Mouse (Mus musculus): ENCODE data around the gene Gpx7. TPM values are rescaled to one million over a fixed set of nuclear protein-coding genes. Genes with fewer than 3 reads are reported as not detected.

Gpx7 gene
- total RNA-seq (2021): 1 to 10 TPM; 6.5 to 8.1 TPM
- long read RNA-seq, experiment 1, transcript Gpx7-201 (3 exons, 1,289 nt): major isoform, 7 of 8 reads
- long read RNA-seq, experiment 1, partial matches to known transcripts: 0 of 8 reads
- long read RNA-seq, experiment 1, other reads (novel, unspliced or antisense): 0 of 8 reads
- long read RNA-seq, experiment 2, partial matches to known transcripts: 2 of 6 reads
- long read RNA-seq, experiment 2, other reads (novel, unspliced or antisense): 0 of 6 reads

GRCm38 (mm10) chr4:108406861-108407401 lies at the start of gene Gpx7:
Gpx7 (minus strand) TSS chr4:108406961.
- DNase-seq: no peak

DNA sequence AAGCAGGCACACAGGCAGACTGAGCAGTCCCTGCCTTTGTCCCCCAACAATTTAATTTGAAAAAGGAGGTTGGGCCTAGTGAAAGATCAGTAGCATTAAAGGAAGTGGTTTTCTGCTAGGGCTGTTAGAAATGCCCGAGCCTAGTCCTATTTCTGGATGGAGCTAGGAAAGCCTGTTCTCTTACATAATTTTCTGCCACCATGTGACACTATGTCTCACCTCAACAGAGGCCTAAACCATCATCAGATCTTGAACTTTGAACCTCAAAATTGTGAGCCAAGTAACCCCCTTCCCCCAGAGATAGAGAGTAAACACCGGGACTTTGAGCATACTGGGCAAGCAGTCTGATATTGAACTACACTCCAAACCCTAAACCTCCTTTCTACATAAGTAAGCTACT lies 49.3 kb upstream of the Gpx7 start:
- no peak for DNase-seq

GRCm38 (mm10) chr4:108448091-108448490 lies 41.3 kb upstream of the Gpx7 start:
- DNase-seq: no peak

DNA sequence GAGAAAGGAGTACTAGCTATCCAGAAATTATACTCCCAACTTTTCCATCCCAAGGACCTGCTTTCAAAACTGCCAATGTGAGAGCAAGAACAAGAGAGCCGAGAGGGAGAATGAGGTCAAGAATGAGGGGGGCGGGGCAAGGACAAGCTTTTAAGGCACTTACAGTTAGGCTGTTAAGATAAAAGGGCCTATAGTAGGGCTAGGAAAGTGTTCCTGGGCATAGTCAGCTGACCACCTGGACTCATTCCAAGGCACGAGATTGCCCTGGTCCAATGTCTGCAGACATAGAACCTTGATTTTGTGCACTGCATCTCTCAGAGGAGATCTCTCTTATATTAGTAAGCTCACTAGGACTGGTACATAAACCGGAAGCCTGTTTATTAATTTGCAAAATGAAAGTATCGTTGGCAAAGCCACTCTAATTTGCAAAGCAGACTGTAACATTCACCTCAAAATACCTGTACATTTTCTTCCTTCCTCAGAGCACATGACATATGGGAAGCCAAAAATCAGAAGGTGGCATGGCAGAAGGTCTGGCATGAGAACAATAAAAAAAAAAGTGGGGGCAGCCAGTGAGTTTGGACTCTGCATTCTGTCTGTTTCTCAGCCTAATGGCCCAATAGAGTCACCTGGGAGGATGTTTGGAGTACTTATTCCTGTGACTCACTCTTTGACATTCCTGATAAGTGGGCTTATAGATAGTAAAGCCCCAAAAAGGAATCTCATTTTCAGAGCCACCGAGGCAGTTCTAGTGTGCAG lies 31.5 kb upstream of the Gpx7 start:
- DNase-seq: no peak

DNA sequence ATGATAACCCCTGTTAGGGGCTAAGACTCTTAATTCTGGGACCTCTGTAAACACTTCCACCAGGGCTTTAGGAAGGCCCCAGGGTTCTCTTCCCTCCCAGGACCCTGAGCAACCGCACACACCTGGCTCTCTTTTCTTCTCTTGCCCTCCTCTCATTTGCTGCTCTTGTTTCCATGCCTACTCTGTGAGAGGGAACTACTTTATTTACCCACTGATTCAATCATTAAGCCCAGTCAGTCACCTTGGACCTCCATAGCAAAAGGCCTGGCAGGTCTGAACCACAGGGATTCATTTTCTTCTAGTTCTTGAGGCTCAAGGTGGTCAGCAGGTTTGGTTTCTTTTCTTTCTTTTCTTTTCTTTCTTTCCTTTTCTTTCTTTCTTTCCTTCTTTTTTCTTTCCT lies 29.5 kb upstream of the Gpx7 start:
- no peak for DNase-seq

- DNase-seq: no peak
Measured at GRCm38 (mm10) chr4:108435646-108436045, 28.9 kb upstream of the Gpx7 start.

- no peak for DNase-seq
Measured at GRCm38 (mm10) chr4:108434781-108435180, 28.0 kb upstream of the Gpx7 start.

GRCm38 (mm10) chr4:108434221-108434620 lies 27.5 kb upstream of the Gpx7 start:
- DNase-seq: no peak

DNA sequence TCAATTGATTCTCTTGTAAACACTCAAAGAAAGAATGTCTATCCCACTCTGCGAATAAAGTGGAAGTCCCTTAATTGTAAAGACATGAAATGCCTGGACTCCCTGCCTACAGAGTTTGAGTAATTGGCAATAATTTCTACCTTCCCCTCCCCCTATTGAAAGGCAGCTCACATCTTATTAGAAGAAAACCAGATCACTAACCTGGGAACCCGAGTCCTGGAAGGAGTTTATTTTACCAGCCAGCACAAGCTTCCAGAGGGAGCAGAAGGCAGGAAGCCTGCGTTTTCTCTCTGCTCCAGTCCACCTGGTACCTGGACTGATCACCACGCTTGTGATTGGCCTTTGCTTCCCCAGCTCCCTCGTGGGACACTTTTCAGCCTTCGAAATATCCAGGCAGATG lies 26.6 kb upstream of the Gpx7 start:
- no peak for DNase-seq

DNA sequence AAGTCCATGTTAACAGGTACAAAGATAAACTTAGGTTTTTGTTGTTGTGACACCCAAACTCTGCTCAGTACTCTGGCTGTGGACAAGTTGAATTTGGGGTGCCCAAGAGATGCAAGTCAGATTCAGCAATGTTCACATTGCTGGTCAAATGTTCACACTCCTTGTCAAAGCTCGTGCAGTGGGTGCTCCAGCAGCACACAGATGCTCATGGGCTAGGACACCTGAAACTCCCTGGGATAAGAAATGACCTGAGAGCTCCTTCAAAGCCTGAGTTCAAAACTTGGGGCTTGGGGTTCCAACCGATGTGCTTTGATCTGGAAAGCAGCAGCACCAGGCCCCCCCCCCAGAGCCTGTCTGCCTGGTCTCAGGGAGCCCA lies 24.8 kb upstream of the Gpx7 start:
- no peak for DNase-seq

DNA sequence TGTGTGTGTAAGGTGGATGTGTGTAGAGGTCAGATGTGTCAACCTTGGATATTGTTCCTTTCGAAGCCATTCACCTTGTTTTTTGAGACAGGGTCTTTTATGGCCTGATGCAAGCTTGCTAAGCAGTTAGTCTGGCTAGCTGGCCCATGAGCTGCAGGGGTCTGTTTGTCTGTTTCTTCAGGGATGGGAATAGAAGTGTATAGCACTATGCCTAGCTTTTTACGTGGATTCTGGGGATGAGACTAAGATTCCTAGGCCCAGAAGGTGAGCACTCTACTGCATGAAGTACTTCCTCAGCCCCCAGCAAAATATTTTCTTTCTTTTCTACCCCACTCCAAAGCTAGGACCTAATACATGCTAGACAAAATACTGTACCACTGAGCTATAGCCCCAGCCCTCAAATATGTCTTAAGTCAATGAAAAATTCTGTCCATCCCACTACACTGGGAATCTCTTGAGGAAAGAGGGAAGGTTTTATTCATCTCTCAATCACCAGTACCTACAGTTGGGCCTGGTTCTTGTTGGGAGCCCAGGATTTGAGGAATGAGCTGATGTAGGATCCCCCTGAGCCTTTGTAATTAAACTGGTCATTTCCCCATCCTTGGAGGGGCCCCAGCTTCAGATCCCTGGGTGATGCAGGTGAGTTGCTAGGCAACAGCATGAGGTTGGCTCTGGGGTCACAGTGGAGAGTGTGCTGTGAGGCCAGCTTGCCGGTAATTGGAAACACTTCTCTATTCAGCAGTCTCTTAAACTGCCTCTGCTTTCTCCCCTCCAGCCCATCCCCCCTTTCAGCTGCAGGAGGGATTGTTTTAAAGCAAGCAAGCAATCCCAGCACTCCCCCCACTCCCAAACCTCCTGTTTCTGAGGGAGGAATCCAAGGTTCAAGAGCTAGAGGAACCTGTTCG lies 24.1 kb upstream of the Gpx7 start:
- DNase-seq: no peak

- DNase-seq: peak in 1 of 2 experiments; percentile 7
Measured at GRCm38 (mm10) chr4:108428341-108428721, 21.6 kb upstream of the Gpx7 start.

DNA sequence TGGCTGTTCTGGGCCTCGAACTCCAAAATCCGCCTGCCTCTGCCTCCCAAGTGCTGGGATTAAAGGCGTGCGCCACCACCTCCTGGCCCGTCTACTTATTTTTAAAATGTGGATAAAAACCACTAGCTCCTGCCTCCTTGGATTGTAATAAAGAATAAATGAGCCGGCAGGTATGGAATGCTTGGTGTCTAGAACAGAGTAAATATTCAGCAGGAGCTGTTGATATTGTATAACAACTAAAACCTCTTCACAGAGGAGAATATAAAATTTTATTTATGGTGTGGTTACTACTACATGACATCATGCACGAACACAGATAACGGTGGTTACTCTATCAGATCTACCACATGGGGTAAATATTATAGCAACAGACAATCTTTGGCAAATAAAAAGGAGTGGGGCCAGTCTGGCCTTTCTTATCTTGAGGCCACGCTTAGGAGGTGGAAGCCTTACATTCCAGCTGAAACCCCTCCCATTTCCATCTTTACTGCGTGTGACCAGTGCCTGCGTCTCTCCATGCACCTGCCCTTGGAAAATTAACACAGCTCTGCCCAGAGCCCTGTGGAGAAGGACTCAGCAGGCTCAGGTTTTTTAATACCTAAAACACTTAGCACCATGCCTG lies 21.1 kb upstream of the Gpx7 start:
- DNase-seq: no peak

- no peak for DNase-seq
Measured at GRCm38 (mm10) chr4:108424587-108424986, 17.8 kb upstream of the Gpx7 start.

DNA sequence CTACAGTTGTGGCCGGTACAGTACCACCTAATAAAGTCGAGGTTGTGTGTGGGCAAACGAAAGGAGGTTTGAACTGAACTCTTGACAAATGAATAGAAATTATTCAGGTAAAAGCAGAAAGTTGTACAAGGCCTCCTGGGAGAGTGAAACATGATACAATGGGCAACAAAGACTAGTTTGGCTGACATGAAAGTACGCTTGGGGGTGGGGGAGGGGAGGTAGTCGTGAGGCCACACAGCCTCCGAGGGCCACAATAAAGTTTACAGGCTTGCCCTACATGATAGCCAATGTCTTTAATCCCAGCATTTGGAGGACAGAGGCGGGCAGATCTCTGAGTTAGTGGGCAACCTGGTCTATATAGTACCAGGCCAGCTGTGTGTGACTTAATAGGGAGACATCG lies 860 bp upstream of the Gpx7 start:
- DNase-seq: no peak

DNA sequence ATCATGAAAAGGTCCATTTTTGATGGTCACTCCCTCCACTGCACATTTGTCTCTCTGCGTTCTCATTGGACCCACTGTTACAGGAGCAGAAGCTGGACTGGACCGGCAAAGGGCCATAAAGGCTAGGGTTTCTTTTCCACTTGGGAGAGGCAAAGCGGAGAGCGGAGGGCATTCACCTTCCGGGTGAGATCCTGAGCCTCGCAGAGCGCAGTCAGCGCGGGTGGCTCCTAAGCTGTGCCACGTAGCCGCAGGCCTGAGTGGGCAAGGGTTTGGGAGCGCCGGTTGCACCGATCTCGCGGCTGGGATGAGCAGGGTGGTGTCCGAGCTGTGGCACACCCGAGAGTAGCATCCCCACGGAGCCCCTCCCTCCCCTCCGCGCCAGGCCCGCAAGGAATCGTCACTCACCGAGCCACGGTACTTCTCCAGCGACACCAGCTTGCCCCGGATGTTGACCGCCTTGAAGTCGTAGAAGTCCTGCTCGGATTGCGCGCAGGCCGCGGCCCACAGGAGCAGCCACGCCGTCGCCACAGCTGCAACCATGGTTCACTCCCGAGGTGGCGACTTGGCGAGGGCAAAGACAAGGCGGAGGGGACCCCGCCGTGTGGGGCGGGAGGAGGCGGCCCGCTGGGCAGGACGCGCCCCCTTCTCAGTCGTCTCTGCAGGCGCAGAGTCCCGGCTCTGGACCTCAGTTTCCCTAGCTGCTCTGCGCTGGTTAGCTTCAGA lies 462 bp downstream of the Gpx7 start:
- DNase-seq: peak; percentile 81 to 83

DNA sequence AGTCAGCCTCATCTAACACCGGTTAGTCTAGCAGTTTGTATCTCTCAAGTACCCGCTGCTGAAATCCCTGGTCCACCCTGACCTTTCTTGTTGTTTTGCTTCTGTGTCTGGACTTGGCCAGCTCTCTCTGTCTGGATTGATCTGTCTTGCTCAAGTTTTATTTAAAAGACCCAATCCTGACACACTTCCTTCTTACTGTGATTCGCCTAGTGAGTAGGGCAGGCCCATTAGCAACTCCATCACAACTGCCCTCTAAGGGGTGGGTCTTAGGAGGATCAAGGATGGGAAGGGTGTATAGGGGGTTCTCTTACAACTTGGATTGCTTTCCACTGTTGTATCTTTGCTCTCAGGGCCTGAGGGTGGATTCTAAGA lies 1.0 kb downstream of the Gpx7 start:
- DNase-seq: peak; percentile 67 to 68

GRCm38 (mm10) chr4:108403861-108404635 lies 2.7 kb downstream of the Gpx7 start:
- no peak for DNase-seq

- peak in 1 of 2 experiments; percentile 33 for DNase-seq
Measured at GRCm38 (mm10) chr4:108400395-108400794, 6.4 kb downstream of the Gpx7 start.

DNA sequence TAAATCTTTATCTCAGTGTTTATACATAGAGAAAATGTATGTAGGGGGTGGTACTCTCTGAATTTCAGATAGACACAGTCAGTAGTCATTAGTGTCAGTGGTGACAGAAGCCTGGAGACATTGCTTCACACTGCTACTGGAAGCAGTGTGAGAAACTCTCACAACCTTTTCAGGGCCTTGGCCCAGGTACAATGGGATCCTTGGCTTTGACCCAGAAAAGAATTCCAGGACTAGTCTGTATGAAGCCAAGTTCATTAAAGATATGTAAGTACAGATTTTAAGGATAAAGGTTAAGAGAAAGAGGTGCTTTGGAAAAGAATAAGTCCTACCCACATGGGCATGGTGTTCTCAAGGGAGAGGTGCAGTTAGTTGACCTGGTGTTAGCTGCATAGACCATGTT lies 12.5 kb downstream of the Gpx7 start:
- no peak for DNase-seq

- DNase-seq: no peak
Measured at GRCm38 (mm10) chr4:108392558-108392957, 14.2 kb downstream of the Gpx7 start.

All from heart, adult 18-20 months (tissue).